Comparison of ENCODE assay signal across 23 mouse cellular contexts in the genomic region with DNA sequence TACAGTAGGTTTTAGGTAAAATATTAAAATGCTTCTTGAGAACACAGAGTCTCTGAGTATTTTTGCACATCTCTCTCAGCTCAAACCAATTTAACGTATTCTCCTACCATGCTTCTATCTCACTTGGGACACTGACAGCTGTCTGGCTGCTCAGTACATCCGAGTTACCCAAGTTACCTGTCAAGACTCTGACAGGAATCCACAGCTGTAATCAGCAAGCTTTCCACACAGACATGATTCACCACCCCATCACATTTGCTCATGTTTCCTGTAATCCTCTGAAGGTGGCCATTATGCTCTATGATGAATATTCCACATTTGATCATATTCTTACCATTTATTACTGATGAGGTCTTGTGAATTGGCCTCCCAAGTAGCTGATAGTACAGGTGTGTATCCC. TPM values are rescaled to one million over a fixed set of nuclear protein-coding genes. Genes with fewer than 3 reads are reported as not detected.
"Had no signal": no experiment of that assay in that cellular context is flagged by ENCODE, and none has a peak within 500 bp of the region (broad histone marks: within the 10 kb centered on the region; RNA-seq: fewer than 3 reads in every experiment).

No protein-coding gene starts in this region.

- H3K4me2 ChIP-seq: neural tube, embryonic 12.5 days; neural tube, embryonic 13.5 days; neural tube, embryonic 15.5 days; stomach, embryonic 15.5 days had no signal

- H3K9me3 ChIP-seq: neural tube, embryonic 12.5 days; neural tube, embryonic 13.5 days; neural tube, embryonic 15.5 days; stomach, embryonic 15.5 days had no signal

- H3K27ac ChIP-seq: neural tube, embryonic 12.5 days; neural tube, embryonic 13.5 days; neural tube, embryonic 15.5 days; stomach, embryonic 15.5 days; stomach, postnatal 0 days had no signal

- H3K9ac ChIP-seq: neural tube, embryonic 12.5 days; neural tube, embryonic 13.5 days; neural tube, embryonic 15.5 days; stomach, embryonic 15.5 days had no signal

- H3K4me3 ChIP-seq: neural tube, embryonic 12.5 days; neural tube, embryonic 13.5 days; neural tube, embryonic 15.5 days; stomach, embryonic 15.5 days had no signal

- H3K36me3 ChIP-seq: neural tube, embryonic 12.5 days; neural tube, embryonic 13.5 days; neural tube, embryonic 15.5 days; stomach, embryonic 15.5 days had no signal

- H3K27me3 ChIP-seq: neural tube, embryonic 12.5 days; neural tube, embryonic 13.5 days; neural tube, embryonic 15.5 days; stomach, embryonic 15.5 days had no signal

- DNase-seq: retina, postnatal 1 day; right cerebral cortex, adult 18-20 months; right cerebral cortex, postnatal 14 days; right cerebral cortex, postnatal 25 days; right cerebral cortex, postnatal 4 days; spleen, adult 18-20 months; thymus, adult 18-20 months; thymus, adult 2 months; thymus, postnatal 14 days; thymus, postnatal 25 days; thymus, postnatal 36 days; thymus, postnatal 4 days had no signal

- H3K4me1 ChIP-seq: neural tube, embryonic 12.5 days; neural tube, embryonic 15.5 days; stomach, embryonic 15.5 days had no signal

RNA-seq across cellular contexts. Expression of a gene that starts 5.6 kb away (rescaled TPM):
- polyA plus RNA-seq: neural tube, embryonic 12.5 days; neural tube, embryonic 14.5 days; neural tube, embryonic 15.5 days; small intestine, adult 2 months; spleen, adult 2 months; stomach, embryonic 14.5 days; stomach, embryonic 15.5 days; stomach, embryonic 16.5 days; stomach, postnatal 0 days; thymus, adult 2 months; thymus, postnatal 0 days had no signal
